Mouse (Mus musculus) Patski (cell line): ENCODE results near the gene Cd53. TPM values are rescaled to one million over a fixed set of nuclear protein-coding genes. Genes with fewer than 3 reads are reported as not detected.

ENCODE experiments used
- ATAC-seq: fragments of 100-300 bp; one replicate; pipeline ENCODE4 v1.8.0; 2021
- CTCF ChIA-PET: fragments of 350-600 bp; sonication (Branson Sonifier 250); formaldehyde crosslinking; loops from one replicate; lab custom pipeline; 2022; ENCODE audit warnings: inconsistent platforms; lab: Charles Lee
- POLR2A ChIA-PET: fragments of 350-600 bp; sonication (Branson Sonifier 250); formaldehyde crosslinking; loops from one replicate; lab custom pipeline; 2022; ENCODE audit warnings: antibody characterized with exemption, inconsistent platforms; lab: Charles Lee
- DNase-seq: peaks from one replicate; pipeline ENCODE4 v3.0.0-alpha.2; 2011; ENCODE audit warnings: low read depth, low spot score
- H3K27me3 ChIP-seq: fragments of 371-371 bp; one replicate; pipeline ENCODE4 v1.5.1; 2021
- CTCF ChIP-seq: fragments of 100-300 bp; IDR thresholded peaks from one replicate; pipeline ENCODE4 v1.5.1; 2021
- in situ Hi-C: fragments of 300-500 bp; cut with MboI; formaldehyde crosslinking; loops from 3 replicates; pipeline ENCODE4 v1.11.1; 2018; ENCODE audit warnings: low pct_unique_long_range_greater_than_20kb, mixed read lengths
- polyA plus RNA-seq: library from polyadenylated mRNA; unstranded; gene quantifications from one replicate; pipeline ENCODE4 v1.2.3, GENCODE M21; 2021

The Cd53 gene
- not detected for polyA plus RNA-seq

DNA sequence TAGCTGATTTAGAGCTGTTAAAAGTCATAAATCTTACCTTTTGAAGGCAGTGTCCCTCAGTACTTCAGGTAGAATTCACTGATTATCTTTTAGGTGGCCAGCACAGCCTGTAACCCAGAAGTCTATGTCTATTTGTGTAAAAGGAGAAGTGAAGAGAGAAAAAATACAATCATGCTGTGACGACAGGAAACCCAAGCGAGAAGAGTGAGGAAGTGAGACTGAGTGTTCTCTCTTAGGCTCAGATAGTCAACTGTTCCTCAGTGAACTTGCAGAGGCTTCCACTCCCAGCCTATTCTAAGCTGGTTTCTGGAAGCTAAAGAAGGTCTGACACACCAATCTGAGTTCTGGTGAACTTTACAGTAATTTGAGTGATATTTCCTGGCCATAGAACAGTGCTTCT lies at the start of gene Cd53:
TSS of gene Cd53 (minus strand) at position 220 of the 400 bp plus-strand sequence.
- TF ChIP-seq CTCF: no peak
- in situ Hi-C loops: no loop called here
- ATAC-seq: no peak
- ChIA-PET POLR2A (no interaction called here), CTCF (no interaction called here)
- H3K27me3 ChIP-seq: no peaks in the 10 kb centered on the region
- DNase-seq: no peak

DNA sequence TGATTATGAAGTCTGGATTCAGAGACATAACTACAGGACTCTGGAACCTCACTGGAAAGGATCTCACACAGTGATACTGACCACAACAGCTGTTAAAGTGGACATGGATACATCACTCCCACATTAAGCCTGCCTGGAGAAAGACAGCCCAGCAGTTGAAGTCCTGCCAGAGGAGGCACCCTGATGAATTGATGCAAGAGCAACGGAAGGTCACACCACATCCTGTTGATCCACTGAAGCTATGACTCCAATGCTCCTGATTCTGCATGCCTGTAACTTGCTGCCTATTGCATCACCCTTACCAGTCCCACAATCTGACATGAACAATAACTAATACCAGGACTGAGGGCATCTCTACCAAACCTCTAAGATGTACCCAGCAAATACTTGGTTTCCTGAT lies 42.2 kb upstream of the Cd53 start:
- ChIA-PET POLR2A (no interaction called here), CTCF (no interaction called here)
- DNase-seq (no peak), ATAC-seq (no peak)
- H3K27me3 ChIP-seq: no peaks in the 10 kb centered on the region
- in situ Hi-C loops: no loop called here
- no peak for TF ChIP-seq CTCF

DNA sequence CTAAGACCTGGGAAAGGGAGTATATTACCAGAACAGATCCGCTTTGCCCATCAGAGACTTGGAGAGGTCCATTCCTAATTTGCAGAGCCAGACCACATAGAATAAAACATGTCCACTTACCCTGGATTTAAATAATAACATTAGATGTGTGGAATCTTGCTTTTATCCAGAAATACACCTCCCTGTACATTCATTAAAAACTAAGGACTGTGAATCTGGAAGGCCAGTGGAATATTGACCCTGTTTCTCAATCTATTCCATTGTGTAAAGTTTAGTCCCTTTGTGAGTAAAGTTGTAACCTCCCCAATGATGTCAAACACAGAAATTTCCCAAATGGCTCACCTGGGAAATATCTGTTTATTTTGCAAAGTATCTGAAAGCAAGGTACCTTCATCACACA lies 36.2 kb upstream of the Cd53 start, which contains the start of gene Olfr266:
TSS of gene Olfr266 (minus strand) at position 101 of the 400 bp plus-strand sequence.
- ATAC-seq (no peak), DNase-seq (no peak)
- ChIA-PET POLR2A (no interaction called here), CTCF (interaction anchor here (0.7 kb wide), 1 partner anchor 9 kb away, joined by 3 read pairs; no protein-coding TSS in a partner anchor)
- H3K27me3 ChIP-seq: no peaks in the 10 kb centered on the region
- TF ChIP-seq CTCF: no peak
- in situ Hi-C loops: no loop called here

GRCm38 (mm10) chr3:106817676-106818075 lies 27.7 kb upstream of the Cd53 start:
- CTCF ChIA-PET: interaction anchor here (1.0 to 1.1 kb wide), 2 partner anchors 9 to 12 kb away, joined by 3 read pairs; no protein-coding TSS in a partner anchor
- in situ Hi-C loops: no loop called here
- no peak for TF ChIP-seq CTCF
- no peaks in the 10 kb centered on the region for H3K27me3 ChIP-seq
- POLR2A ChIA-PET: no interaction called here
- DNase-seq: no peak
- no peak for ATAC-seq

DNA sequence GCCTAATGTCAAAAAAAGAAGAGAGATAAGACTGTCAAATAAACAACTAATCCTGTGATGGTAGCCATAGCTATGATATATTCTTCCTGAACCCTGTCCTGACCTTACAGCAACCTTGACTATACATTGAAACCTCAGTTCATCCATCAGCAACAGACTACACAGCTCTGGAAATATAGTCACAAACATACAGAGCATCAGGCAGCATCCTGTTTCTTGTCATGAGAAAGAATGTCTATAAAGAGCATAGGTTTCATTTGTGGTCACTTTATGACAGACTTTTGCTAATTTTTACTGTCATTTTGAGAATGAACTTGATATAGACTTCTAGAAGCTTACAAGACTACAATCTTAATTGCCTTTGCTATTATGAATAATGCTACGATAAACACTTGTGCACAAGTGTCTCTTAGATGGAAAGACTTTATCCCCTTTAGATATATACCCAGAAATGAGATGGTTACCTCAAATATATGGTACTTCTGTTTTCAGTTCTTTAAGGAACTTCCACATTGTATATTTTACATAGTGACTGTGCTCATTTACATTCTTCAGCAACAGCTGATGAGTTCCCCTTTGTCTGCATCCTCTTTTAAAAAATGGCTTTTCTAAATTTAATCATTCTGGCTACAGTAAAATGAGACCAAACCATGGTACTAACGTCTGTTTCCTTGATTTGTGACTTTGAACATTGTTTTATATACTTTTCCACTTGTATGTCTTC lies 19.2 kb upstream of the Cd53 start:
- CTCF ChIA-PET: no interaction called here
- no peak for TF ChIP-seq CTCF
- peaks cover 4% of the 10 kb centered on the region for H3K27me3 ChIP-seq
- POLR2A ChIA-PET: no interaction called here
- no peak for DNase-seq
- ATAC-seq: no peak
- in situ Hi-C loops: no loop called here

DNA sequence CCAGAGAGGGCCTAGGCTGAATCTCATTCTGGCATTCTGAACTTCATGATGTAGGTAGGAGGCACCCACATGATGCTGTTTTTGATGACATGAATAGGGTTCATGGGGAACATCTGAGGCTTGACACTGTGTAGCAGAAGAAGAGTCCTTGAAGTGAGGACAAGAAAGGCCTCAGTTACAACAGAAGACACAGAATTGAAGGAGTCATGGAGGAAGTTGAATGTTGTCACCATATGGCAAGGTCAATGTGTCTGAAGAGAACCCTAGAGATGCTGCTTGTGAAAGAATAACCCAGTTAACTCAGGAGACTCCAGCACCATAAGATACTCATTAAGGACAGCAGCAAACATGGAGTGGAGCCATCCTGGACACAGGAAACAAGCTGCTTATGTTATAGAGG lies 8.1 kb upstream of the Cd53 start:
- ATAC-seq: no peak
- no peak for DNase-seq
- POLR2A ChIA-PET: no interaction called here
- CTCF ChIA-PET: no interaction called here
- no peak for TF ChIP-seq CTCF
- no peaks in the 10 kb centered on the region for H3K27me3 ChIP-seq
- in situ Hi-C loops: no loop called here

GRCm38 (mm10) chr3:106788440-106788887 lies 1.5 kb downstream of the Cd53 start:
- ATAC-seq: no peak
- in situ Hi-C loops: no loop called here
- TF ChIP-seq CTCF: no peak

GRCm38 (mm10) chr3:106787972-106788371 lies 2.0 kb downstream of the Cd53 start:
- H3K27me3 ChIP-seq: no peaks in the 10 kb centered on the region
- POLR2A ChIA-PET: no interaction called here
- ATAC-seq: no peak
- no peak for TF ChIP-seq CTCF
- CTCF ChIA-PET: no interaction called here
- in situ Hi-C loops: no loop called here
- no peak for DNase-seq

More at GRCm38 (mm10) chr3:106788440-106788887, 1.5 kb downstream of the Cd53 start:
- ChIA-PET POLR2A (no interaction called here), CTCF (no interaction called here)
- DNase-seq: no peak
- H3K27me3 ChIP-seq: no peaks in the 10 kb centered on the region

GRCm38 (mm10) chr3:106785130-106785529 lies 4.8 kb downstream of the Cd53 start:
- in situ Hi-C loops: no loop called here
- H3K27me3 ChIP-seq: no peaks in the 10 kb centered on the region
- ATAC-seq: no peak
- no peak for TF ChIP-seq CTCF
- ChIA-PET POLR2A (no interaction called here), CTCF (no interaction called here)
- no peak for DNase-seq

DNA sequence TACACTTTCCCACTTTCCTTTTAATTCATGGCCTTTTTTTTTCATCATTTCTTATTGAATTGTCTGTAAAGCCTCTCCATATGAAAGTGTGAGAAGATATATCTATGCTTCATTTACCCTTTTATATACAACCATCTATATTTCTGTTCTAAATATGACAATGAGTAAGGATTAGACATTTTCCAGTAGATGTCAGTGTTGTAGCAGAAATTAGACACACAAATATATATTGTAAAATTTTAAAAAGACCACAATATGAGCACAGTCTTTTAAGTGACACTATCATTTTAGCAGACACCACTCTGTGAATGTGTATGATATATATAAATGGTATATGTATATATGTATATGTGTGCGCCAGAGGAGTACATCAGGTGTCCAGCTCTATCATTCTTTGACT lies 18.1 kb downstream of the Cd53 start:
- in situ Hi-C loops: no loop called here
- TF ChIP-seq CTCF: no peak
- H3K27me3 ChIP-seq: peaks cover 4% of the 10 kb centered on the region
- ATAC-seq (no peak), DNase-seq (no peak)
- ChIA-PET POLR2A (no interaction called here), CTCF (no interaction called here)

- TF ChIP-seq CTCF: no peak
- no peak for DNase-seq
- H3K27me3 ChIP-seq: peaks cover 36% of the 10 kb centered on the region
- CTCF ChIA-PET: interaction anchor here (1.7 kb wide), 1 partner anchor 9 kb away, joined by 4 read pairs; no protein-coding TSS in a partner anchor
- in situ Hi-C loops: no loop called here
- ATAC-seq: no peak
- POLR2A ChIA-PET: no interaction called here
Observed at GRCm38 (mm10) chr3:106755898-106756297, 34.1 kb downstream of the Cd53 start.
